15 mouse cellular contexts compared by ENCODE assay signal in genomic region chr2:168113692-168114091, GRCm38 (mm10). TPM values are rescaled to one million over a fixed set of nuclear protein-coding genes. Genes with fewer than 3 reads are reported as not detected.
A peak's percentile ranks its signal among the peaks of the same experiment; 100 is the strongest.
DNase-seq lines count a peak whose midpoint lies in the region; ATAC-seq and TF ChIP-seq lines count a peak whose summit lies in the region.
"Had no signal": no experiment of that assay in that cellular context is flagged by ENCODE, and none has a peak within 500 bp of the region (broad histone marks: within the 10 kb centered on the region; RNA-seq: fewer than 3 reads in every experiment).

No protein-coding gene starts in this region.

- H3K4me3 ChIP-seq in heart, postnatal 0 days (ENCODE audit: low read depth, low read length): no peak overlapping the region
- H3K4me3 ChIP-seq in liver, embryonic 14.5 days (ENCODE audit: insufficient read depth in 1 of 2, low read depth in 2 of 2, low read length in 2 of 2): no peak overlapping the region
- H3K4me3 ChIP-seq in limb, embryonic 10.5 days: no peak overlapping the region
- H3K4me3 ChIP-seq: heart, embryonic 15.5 days; liver, embryonic 12.5 days had no signal

- H3K27ac ChIP-seq in heart, postnatal 0 days (ENCODE audit: low read depth): no peak overlapping the region
- H3K27ac ChIP-seq in liver, embryonic 14.5 days: no peak overlapping the region
- H3K27ac ChIP-seq in limb, embryonic 10.5 days: 0 out of 2 replicates have a peak overlapping the region, but pooled peaks have one; percentile 25
- H3K27ac ChIP-seq: liver, embryonic 12.5 days had no signal

- no peaks in the 10 kb centered on the region for H3K36me3 ChIP-seq in heart, postnatal 0 days (replicated peaks; ENCODE audit: control insufficient read depth, insufficient read depth, low read length)
- no peaks in the 10 kb centered on the region for H3K36me3 ChIP-seq in liver, embryonic 14.5 days (replicated peaks; ENCODE audit: control insufficient read depth, insufficient read depth, low read depth)
- no peaks in the 10 kb centered on the region for H3K36me3 ChIP-seq in limb, embryonic 10.5 days
- H3K36me3 ChIP-seq: heart, embryonic 15.5 days; liver, embryonic 12.5 days had no signal

- WGBS in heart, postnatal 0 days: 72% methylated on average over 5 of the region's 5 CpGs
- WGBS in liver, embryonic 14.5 days (ENCODE audit: insufficient replicate concordance): 29% methylated on average over 5 of the region's 5 CpGs
- 83% methylated on average over 5 of the region's 5 CpGs for WGBS in limb, embryonic 10.5 days

- DNase-seq in heart, postnatal 0 days (ENCODE audit: low spot score): no peak
- DNase-seq in heart, adult 9 months (ENCODE audit: low spot score in 2 of 2): no peak
- DNase-seq in liver, embryonic 14.5 days (ENCODE audit: low read depth in 3 of 3, low spot score in 3 of 3): no peak
- DNase-seq in liver (no peak), ES-CJ7 (ENCODE audit: low read depth, low spot score) (peak; percentile 54)
- no peak for DNase-seq in limb, embryonic 10.5 days (ENCODE audit: low spot score)
- no peak for DNase-seq in urinary bladder, postnatal 10 days (ENCODE audit: low spot score)
- DNase-seq: cerebellum, adult 2 months; gastrocnemius, postnatal 25 days; lung, postnatal 4 days; right cerebral cortex, postnatal 4 days had no signal

- no peaks in the 10 kb centered on the region for H3K9me3 ChIP-seq in heart, postnatal 0 days (replicated peaks; ENCODE audit: control insufficient read depth, low read length)
- no peaks in the 10 kb centered on the region for H3K9me3 ChIP-seq in liver, embryonic 14.5 days (ENCODE audit: control insufficient read depth, low read length)
- H3K9me3 ChIP-seq in limb, embryonic 10.5 days (replicated peaks): no peaks in the 10 kb centered on the region
- H3K9me3 ChIP-seq: heart, embryonic 15.5 days; liver, embryonic 12.5 days had no signal

- H3K27me3 ChIP-seq in heart, postnatal 0 days (ENCODE audit: control insufficient read depth, insufficient read depth, low read length): peaks cover 12% of the 10 kb centered on the region; the same call in 1 of the 2 replicates
- no peaks in the 10 kb centered on the region for H3K27me3 ChIP-seq in liver, embryonic 14.5 days (ENCODE audit: control insufficient read depth, insufficient read depth, low read length)
- peaks cover 21% of the 10 kb centered on the region for H3K27me3 ChIP-seq in limb, embryonic 10.5 days (ENCODE audit: low read depth, poor library complexity, severe bottlenecking)

- ATAC-seq in heart, postnatal 0 days (ENCODE audit: insufficient read depth, low read depth): no peak
- no peak for ATAC-seq in liver, embryonic 14.5 days (ENCODE audit: insufficient read depth)
- ATAC-seq in monocyte, adult 5-6 weeks (replicated peaks; ENCODE audit: insufficient number of reproducible peaks, low FRiP score, low TSS enrichment, poor library complexity, severe bottlenecking): no peak
- ATAC-seq: hindbrain, embryonic 16.5 days; liver, embryonic 12.5 days had no signal

- no peak for TF ChIP-seq EP300 in heart, postnatal 0 days (IDR thresholded peaks at IDR 0.05; ENCODE audit: low read depth)
- TF ChIP-seq EP300 in liver, embryonic 14.5 days (IDR thresholded peaks at IDR 0.05; ENCODE audit: low read depth): no peak

- no peak overlapping the region for H3K4me2 ChIP-seq in heart, postnatal 0 days (ENCODE audit: low read depth, low read length)
- no peak overlapping the region for H3K4me2 ChIP-seq in liver, embryonic 14.5 days (ENCODE audit: low read depth)
- H3K4me2 ChIP-seq: heart, embryonic 15.5 days; liver, embryonic 12.5 days had no signal

- TF ChIP-seq CTCF in heart, postnatal 0 days (IDR thresholded peaks at IDR 0.05; ENCODE audit: low read depth): peak; percentile 19; the same call in 1 of the 2 replicates
- TF ChIP-seq CTCF in liver, embryonic 14.5 days (IDR thresholded peaks at IDR 0.05; ENCODE audit: low read depth): peak; percentile 32

- H3K4me1 ChIP-seq in heart, postnatal 0 days (ENCODE audit: control insufficient read depth, insufficient read depth): 0 out of 2 replicates have a peak, but pooled peaks cover 9% of the 10 kb centered on the region
- H3K4me1 ChIP-seq in liver, embryonic 14.5 days (replicated peaks; ENCODE audit: control insufficient read depth in 2 of 2, insufficient read depth in 2 of 2, low read length in 1 of 2): peaks cover 2 to 8% of the 10 kb centered on the region in 2 experiments; a peak in 1 of 4 replicates
- peaks cover 46% of the 10 kb centered on the region for H3K4me1 ChIP-seq in limb, embryonic 10.5 days

- no peak overlapping the region for H3K9ac ChIP-seq in heart, postnatal 0 days (replicated peaks; ENCODE audit: low read depth, low read length)
- H3K9ac ChIP-seq in liver, embryonic 14.5 days (replicated peaks): no peak overlapping the region
- H3K9ac ChIP-seq: heart, embryonic 15.5 days; liver, embryonic 12.5 days had no signal

RNA-seq across cellular contexts. Expression of gene Pard6b, which starts 32.9 kb away (rescaled TPM):
- total RNA-seq in heart, postnatal 0 days (2014; rRNA removed; ENCODE audit: low replicate concordance): 4.4 and 6.5 TPM in 2 replicates
- polyA plus RNA-seq in heart, postnatal 0 days (2015; fragmentation: Nextera tagmentation; extraction: Ambion mirVana): 3.3 and 3.5 TPM in 2 replicates
- 1.9 and 2.2 TPM in 2 replicates for polyA plus RNA-seq in liver, embryonic 14.5 days (2012; rRNA removed)
- 1.8 and 2.3 TPM in 2 replicates for polyA plus RNA-seq in liver, embryonic 14.5 days (2014; fragmentation: Nextera tagmentation; extraction: Ambion mirVana)
- 4.5 and 6.0 TPM in 2 replicates for polyA plus RNA-seq in limb, embryonic 10.5 days (2016; fragmentation: Nextera tagmentation; extraction: Ambion mirVana)
- total RNA-seq in monocyte, adult 5-6 weeks (2017): 0.78 to 2.5 TPM in 2 of 3 replicates, not detected in the other
